Mouse (Mus musculus): Measurements from ENCODE around the gene Slc35a3. TPM values are rescaled to one million over a fixed set of nuclear protein-coding genes. Genes with fewer than 3 reads are reported as not detected.
"Not testable (repeated sequence)": the region's sequence is repeated elsewhere in the genome, so short reads cannot be mapped to it uniquely, and the experiment has no call there.

Slc35a3 gene
- 8.4 and 11.2 TPM in 2 replicates for polyA plus RNA-seq (2014; fragmentation: Nextera tagmentation; extraction: Ambion mirVana)

GRCm38 (mm10) chr3:116712436-116712881 is at the start of gene Slc35a3:
Gene Slc35a3 (minus strand): TSS chr3:116712831.
- Histone ChIP-seq H3K4me1 (replicated peaks; ENCODE audit: control insufficient read depth, insufficient read depth, low read length) (peaks cover 5% of the 10 kb centered on the region; the same call in 1 of the 2 replicates), H3K4me2 (ENCODE audit: low read depth, low read length, severe bottlenecking) (peak within 1 kb of the TSS; percentile 84)
- 3% methylated on average over 8 of the region's 8 CpGs for WGBS

GRCm38 (mm10) chr3:116752818-116753217 is 40.2 kb upstream of the Slc35a3 start:
- WGBS = 92% methylated on average over 8 of the region's 8 CpGs
- Histone ChIP-seq H3K9me3 (ENCODE audit: control insufficient read depth, low read length) (no peaks in the 10 kb centered on the region), H3K4me3 (ENCODE audit: low read depth, low read length) (no peak overlapping the region), H3K4me2 (ENCODE audit: low read depth, low read length, severe bottlenecking) (no peak overlapping the region), H3K9ac (ENCODE audit: low read length) (no peak overlapping the region), H3K4me1 (replicated peaks; ENCODE audit: control insufficient read depth, insufficient read depth, low read length) (no peaks in the 10 kb centered on the region), H3K36me3 (ENCODE audit: control insufficient read depth, insufficient read depth, low read length) (peaks cover 2% of the 10 kb centered on the region; the same call in 1 of the 2 replicates), H3K27ac (ENCODE audit: low read depth, low read length) (no peak overlapping the region), H3K27me3 (ENCODE audit: control insufficient read depth, insufficient read depth, low read length) (no peaks in the 10 kb centered on the region)
- no peak for ATAC-seq (replicated peaks; ENCODE audit: low FRiP score)
- DNase-seq (ENCODE audit: low spot score) = no peak

More at GRCm38 (mm10) chr3:116712436-116712881, at the start of gene Slc35a3:
- 0 out of 2 replicates have a peak within 1 kb of the TSS, but pooled peaks have one; percentile 6 for H3K27ac ChIP-seq (ENCODE audit: low read depth, low read length)
- no peaks in the 10 kb centered on the region; the same call in 1 of the 2 replicates for H3K27me3 ChIP-seq (ENCODE audit: control insufficient read depth, insufficient read depth, low read length)
- no peaks in the 10 kb centered on the region for H3K9me3 ChIP-seq (ENCODE audit: control insufficient read depth, low read length)
- ATAC-seq (replicated peaks; ENCODE audit: low FRiP score) (0 out of 2 replicates have a peak, but pooled peaks have one; percentile 1), DNase-seq (ENCODE audit: low spot score) (no peak)
- H3K4me3 ChIP-seq (ENCODE audit: low read depth, low read length) = peak within 1 kb of the TSS; percentile 91
- no peaks in the 10 kb centered on the region for H3K36me3 ChIP-seq (ENCODE audit: control insufficient read depth, insufficient read depth, low read length)
- peak within 1 kb of the TSS; percentile 94 for H3K9ac ChIP-seq (ENCODE audit: low read length)

- Histone ChIP-seq H3K4me3 (ENCODE audit: low read depth, low read length) (no peak overlapping the region), H3K9ac (ENCODE audit: low read length) (no peak overlapping the region), H3K9me3 (ENCODE audit: control insufficient read depth, low read length) (no peaks in the 10 kb centered on the region), H3K4me1 (replicated peaks; ENCODE audit: control insufficient read depth, insufficient read depth, low read length) (no peaks in the 10 kb centered on the region), H3K27ac (ENCODE audit: low read depth, low read length) (no peak overlapping the region), H3K36me3 (ENCODE audit: control insufficient read depth, insufficient read depth, low read length) (no peaks in the 10 kb centered on the region), H3K27me3 (ENCODE audit: control insufficient read depth, insufficient read depth, low read length) (no peaks in the 10 kb centered on the region), H3K4me2 (ENCODE audit: low read depth, low read length, severe bottlenecking) (no peak overlapping the region)
- ATAC-seq (replicated peaks; ENCODE audit: low FRiP score) (peak; percentile 56; the same call in 1 of the 2 replicates), DNase-seq (ENCODE audit: low spot score) (no peak)
- 80% methylated on average over 4 of the region's 4 CpGs for WGBS
Observed at GRCm38 (mm10) chr3:116751191-116751860, 38.7 kb upstream of the Slc35a3 start.

- Histone ChIP-seq H3K4me1 (replicated peaks; ENCODE audit: control insufficient read depth, insufficient read depth, low read length) (no peaks in the 10 kb centered on the region), H3K9ac (ENCODE audit: low read length) (no peak overlapping the region), H3K36me3 (ENCODE audit: control insufficient read depth, insufficient read depth, low read length) (no peaks in the 10 kb centered on the region), H3K4me2 (ENCODE audit: low read depth, low read length, severe bottlenecking) (no peak overlapping the region), H3K4me3 (ENCODE audit: low read depth, low read length) (no peak overlapping the region), H3K27me3 (ENCODE audit: control insufficient read depth, insufficient read depth, low read length) (no peaks in the 10 kb centered on the region), H3K27ac (ENCODE audit: low read depth, low read length) (no peak overlapping the region), H3K9me3 (ENCODE audit: control insufficient read depth, low read length) (no peaks in the 10 kb centered on the region)
- DNase-seq (ENCODE audit: low spot score) = peak; percentile 77
- ATAC-seq (replicated peaks; ENCODE audit: low FRiP score) = peak; percentile 66
- 60% methylated on average over 8 of the region's 8 CpGs for WGBS
Observed at GRCm38 (mm10) chr3:116748391-116749170, 36.0 kb upstream of the Slc35a3 start.

GRCm38 (mm10) chr3:116747648-116748047 is 35.0 kb upstream of the Slc35a3 start:
- 87% methylated on average over 7 of the region's 7 CpGs for WGBS
- not testable (repeated sequence) for H3K4me1 ChIP-seq (replicated peaks; ENCODE audit: control insufficient read depth, insufficient read depth, low read length); H3K27me3 ChIP-seq (ENCODE audit: control insufficient read depth, insufficient read depth, low read length)

GRCm38 (mm10) chr3:116740963-116741362 is 28.3 kb upstream of the Slc35a3 start:
- no peaks in the 10 kb centered on the region for H3K9me3 ChIP-seq (ENCODE audit: control insufficient read depth, low read length)

More at GRCm38 (mm10) chr3:116747648-116748047, 35.0 kb upstream of the Slc35a3 start:
- not testable (repeated sequence) for H3K4me2 ChIP-seq (ENCODE audit: low read depth, low read length, severe bottlenecking); ATAC-seq (replicated peaks; ENCODE audit: low FRiP score); DNase-seq (ENCODE audit: low spot score); H3K4me3 ChIP-seq (ENCODE audit: low read depth, low read length); H3K9ac ChIP-seq (ENCODE audit: low read length); H3K36me3 ChIP-seq (ENCODE audit: control insufficient read depth, insufficient read depth, low read length); H3K9me3 ChIP-seq (ENCODE audit: control insufficient read depth, low read length); H3K27ac ChIP-seq (ENCODE audit: low read depth, low read length)

GRCm38 (mm10) chr3:116740106-116740505 is 27.5 kb upstream of the Slc35a3 start:
- DNase-seq (ENCODE audit: low spot score) = no peak
- Histone ChIP-seq H3K9me3 (ENCODE audit: control insufficient read depth, low read length) (no peaks in the 10 kb centered on the region), H3K27me3 (ENCODE audit: control insufficient read depth, insufficient read depth, low read length) (no peaks in the 10 kb centered on the region), H3K9ac (ENCODE audit: low read length) (no peak overlapping the region), H3K4me3 (ENCODE audit: low read depth, low read length) (no peak overlapping the region), H3K36me3 (ENCODE audit: control insufficient read depth, insufficient read depth, low read length) (no peaks in the 10 kb centered on the region), H3K4me1 (replicated peaks; ENCODE audit: control insufficient read depth, insufficient read depth, low read length) (no peaks in the 10 kb centered on the region), H3K27ac (ENCODE audit: low read depth, low read length) (no peak overlapping the region), H3K4me2 (ENCODE audit: low read depth, low read length, severe bottlenecking) (no peak overlapping the region)
- WGBS = 89% methylated on average over 5 of the region's 5 CpGs
- ATAC-seq (replicated peaks; ENCODE audit: low FRiP score) = no peak

More at GRCm38 (mm10) chr3:116740963-116741362, 28.3 kb upstream of the Slc35a3 start:
- Histone ChIP-seq H3K36me3 (ENCODE audit: control insufficient read depth, insufficient read depth, low read length) (no peaks in the 10 kb centered on the region), H3K27me3 (ENCODE audit: control insufficient read depth, insufficient read depth, low read length) (no peaks in the 10 kb centered on the region), H3K9ac (ENCODE audit: low read length) (no peak overlapping the region), H3K4me1 (replicated peaks; ENCODE audit: control insufficient read depth, insufficient read depth, low read length) (no peaks in the 10 kb centered on the region), H3K4me2 (ENCODE audit: low read depth, low read length, severe bottlenecking) (no peak overlapping the region), H3K27ac (ENCODE audit: low read depth, low read length) (no peak overlapping the region), H3K4me3 (ENCODE audit: low read depth, low read length) (no peak overlapping the region)
- no peak for DNase-seq (ENCODE audit: low spot score)
- no peak for ATAC-seq (replicated peaks; ENCODE audit: low FRiP score)
- WGBS = 88% methylated on average over 9 of the region's 9 CpGs

GRCm38 (mm10) chr3:116737326-116737731 is 24.7 kb upstream of the Slc35a3 start:
- Histone ChIP-seq H3K9ac (ENCODE audit: low read length) (no peak overlapping the region), H3K4me3 (ENCODE audit: low read depth, low read length) (no peak overlapping the region), H3K4me1 (replicated peaks; ENCODE audit: control insufficient read depth, insufficient read depth, low read length) (no peaks in the 10 kb centered on the region), H3K4me2 (ENCODE audit: low read depth, low read length, severe bottlenecking) (no peak overlapping the region), H3K36me3 (ENCODE audit: control insufficient read depth, insufficient read depth, low read length) (no peaks in the 10 kb centered on the region), H3K9me3 (ENCODE audit: control insufficient read depth, low read length) (no peaks in the 10 kb centered on the region), H3K27ac (ENCODE audit: low read depth, low read length) (no peak overlapping the region), H3K27me3 (ENCODE audit: control insufficient read depth, insufficient read depth, low read length) (no peaks in the 10 kb centered on the region)
- DNase-seq (ENCODE audit: low spot score) (no peak), ATAC-seq (replicated peaks; ENCODE audit: low FRiP score) (no peak)
- 85% methylated on average over 8 of the region's 8 CpGs for WGBS
